10 mouse cellular contexts compared by ENCODE assay signal in genomic region chr11:109627648-109628047, GRCm38 (mm10). TPM values are rescaled to one million over a fixed set of nuclear protein-coding genes. Genes with fewer than 3 reads are reported as not detected.
DNase-seq lines count a peak whose midpoint lies in the region; ATAC-seq and TF ChIP-seq lines count a peak whose summit lies in the region.
"Had no signal": no experiment of that assay in that cellular context is flagged by ENCODE, and none has a peak within 500 bp of the region (broad histone marks: within the 10 kb centered on the region; RNA-seq: fewer than 3 reads in every experiment).

No protein-coding gene starts in this region.

- peak; percentile 81 for ATAC-seq in megakaryocyte progenitor cell, adult 5-6 weeks (replicated peaks; ENCODE audit: poor library complexity)

- H3K27ac ChIP-seq in gastrocnemius, adult 2 months, result no peak overlapping the region
- H3K27ac ChIP-seq in left cerebral cortex, adult 2 months, result no peak overlapping the region
- H3K27ac ChIP-seq: embryonic facial prominence, embryonic 13.5 days; midbrain, embryonic 12.5 days had no signal

- intact Hi-C loops in gastrocnemius, adult 2 months (cut with DNase I), result no loop called here
- intact Hi-C loops in left cerebral cortex, adult 2 months (cut with DNase I), result no loop called here

- 0 out of 2 replicates have a peak, but pooled peaks cover under 1% of the 10 kb centered on the region for H3K4me1 ChIP-seq in E14TG2a.4 (replicated peaks; ENCODE audit: low read depth, low read length)

- H3K9me3 ChIP-seq in E14TG2a.4 (ENCODE audit: low read length), result no peaks in the 10 kb centered on the region
- H3K9me3 ChIP-seq: embryonic facial prominence, embryonic 13.5 days had no signal

- peak; percentile 46 for TF ChIP-seq CTCF in gastrocnemius, adult 2 months (IDR thresholded peaks at IDR 0.05)
- peak; percentile 36 for TF ChIP-seq CTCF in left cerebral cortex, adult 2 months (IDR thresholded peaks at IDR 0.05)
- TF ChIP-seq CTCF in E14TG2a.4 (conservative IDR thresholded peaks at IDR 0.05; ENCODE audit: low read length), result peak; percentile 67

- no peak for DNase-seq in gastrocnemius, adult 2 months
- no peak for DNase-seq in gastrocnemius, postnatal 10 days
- no peak for DNase-seq in left cerebral cortex, adult 2 months (ENCODE audit: extremely low spot score in 1 of 2, low spot score in 2 of 2)
- DNase-seq in left cerebral cortex, adult 11 months (ENCODE audit: low spot score), result no peak
- DNase-seq in MN1 (ENCODE audit: low spot score), result no peak
- no peak for DNase-seq in layer of hippocampus, postnatal 10 days (ENCODE audit: low spot score in 2 of 2)

- no peak overlapping the region for H3K4me3 ChIP-seq in gastrocnemius, adult 2 months
- H3K4me3 ChIP-seq in left cerebral cortex, adult 2 months, result no peak overlapping the region
- no peak overlapping the region for H3K4me3 ChIP-seq in E14TG2a.4 (replicated peaks; ENCODE audit: low read length)
- H3K4me3 ChIP-seq: embryonic facial prominence, embryonic 13.5 days; midbrain, embryonic 12.5 days had no signal

- peaks cover 2% of the 10 kb centered on the region; the same call in 1 of the 2 replicates for H3K27me3 ChIP-seq in E14TG2a.4 (ENCODE audit: insufficient read depth, low read length)
- H3K27me3 ChIP-seq: embryonic facial prominence, embryonic 13.5 days; midbrain, embryonic 12.5 days had no signal

- no peaks in the 10 kb centered on the region for H3K36me3 ChIP-seq in E14TG2a.4 (ENCODE audit: insufficient read depth, low read length)
- H3K36me3 ChIP-seq: embryonic facial prominence, embryonic 13.5 days; midbrain, embryonic 12.5 days had no signal

RNA-seq across cellular contexts. Expression of gene Wipi1, which starts 15.9 kb away (rescaled TPM):
- 10 to 100 TPM; 53.0 to 60.8 TPM for total RNA-seq in gastrocnemius, adult 2 months (2021)
- total RNA-seq in gastrocnemius, postnatal 10 days (2021), result 10 to 100 TPM; 64.0 to 72.0 TPM
- 10 to 100 TPM; 18.6 to 19.2 TPM for total RNA-seq in left cerebral cortex, adult 2 months (2021)
- total RNA-seq in megakaryocyte progenitor cell, adult 5-6 weeks (2015), result 7.4 and 8.8 TPM in 2 replicates
- 6.4 and 6.9 TPM in 2 replicates for total RNA-seq in megakaryocyte progenitor cell, adult 5-6 weeks (2017)
- total RNA-seq in layer of hippocampus, postnatal 10 days (2021), result 10 to 100 TPM; 22.0 to 24.3 TPM

RNA-seq across cellular contexts. Expression of gene Prkar1a, which starts 21.6 kb away (rescaled TPM):
- total RNA-seq in gastrocnemius, adult 2 months (2021), result 100 to 1,000 TPM in 1 of 2 experiments, 10 to 100 TPM in 1; 98.9 to 117 TPM
- 100 to 1,000 TPM; 246 to 270 TPM for total RNA-seq in gastrocnemius, postnatal 10 days (2021)
- 100 to 1,000 TPM; 572 to 615 TPM for total RNA-seq in left cerebral cortex, adult 2 months (2021)
- total RNA-seq in megakaryocyte progenitor cell, adult 5-6 weeks (2015), result 94.1 and 104 TPM in 2 replicates
- total RNA-seq in megakaryocyte progenitor cell, adult 5-6 weeks (2017), result 59.8 and 77.3 TPM in 2 replicates
- 100 to 1,000 TPM; 414 to 447 TPM for total RNA-seq in layer of hippocampus, postnatal 10 days (2021)
